Mouse (Mus musculus): ENCODE measurements around the gene Crb2. TPM values are rescaled to one million over a fixed set of nuclear protein-coding genes. Genes with fewer than 3 reads are reported as not detected.
A peak's percentile ranks its signal among the peaks of the same experiment; 100 is the strongest.

Crb2 gene
- total and polyA plus RNA-seq, 3 experiments, result 0.07 to 0.13 TPM; not detected in 1

- no peak overlapping the region for H3K27ac ChIP-seq (ENCODE audit: insufficient read depth, low read depth)
- H3K4me3 ChIP-seq (replicated peaks in 1 of 3; ENCODE audit: low read depth in 2 of 3, low read length in 2 of 3, poor library complexity in 1 of 3), result no peak overlapping the region
- no peak for DNase-seq (ENCODE audit: extremely low read depth)
- TF ChIP-seq USF2 (conservative IDR thresholded peaks at IDR 0.05; ENCODE audit: low read depth, low read length), result no peak
- TF ChIP-seq CHD1 (IDR thresholded peaks at IDR 0.05; ENCODE audit: low read depth, low read length), result no peak
- no peak for TF ChIP-seq ZMIZ1 (IDR thresholded peaks at IDR 0.05; ENCODE audit: low read depth, low read length)
- no peak for TF ChIP-seq MXI1 (IDR thresholded peaks at IDR 0.05; ENCODE audit: low read depth, low read length)
- TF ChIP-seq UBTF (IDR thresholded peaks at IDR 0.05; ENCODE audit: low read depth, low read length), result no peak
- TF ChIP-seq RAD21 (IDR thresholded peaks at IDR 0.05; ENCODE audit: low read depth, low read length), result no peak
- TF ChIP-seq MAFK (IDR thresholded peaks at IDR 0.05; ENCODE audit: insufficient replicate concordance, low read length), result no peak
- TF ChIP-seq MYC (IDR thresholded peaks at IDR 0.05; ENCODE audit: low read depth, low read length), result no peak
- TF ChIP-seq USF1 (IDR thresholded peaks at IDR 0.05; ENCODE audit: low read depth, low read length), result no peak
- TF ChIP-seq IRF4 (IDR thresholded peaks at IDR 0.05; ENCODE audit: low read depth, low read length), result no peak
- TF ChIP-seq GABPA (IDR thresholded peaks at IDR 0.05; ENCODE audit: insufficient replicate concordance, low read depth, low read length), result no peak
- no peak for TF ChIP-seq RCOR1 (conservative IDR thresholded peaks at IDR 0.05; ENCODE audit: low read depth, low read length)
- TF ChIP-seq ETS1 (conservative IDR thresholded peaks at IDR 0.05; ENCODE audit: low read depth, low read length), result no peak
- TF ChIP-seq CTCF (conservative IDR thresholded peaks at IDR 0.05 in 1 of 2, IDR thresholded peaks at IDR 0.05 in 1 of 2; ENCODE audit: low read depth in 2 of 2, low read length in 2 of 2), result no peak
- TF ChIP-seq EP300 (IDR thresholded peaks at IDR 0.05; ENCODE audit: low read length), result no peak
- peaks cover 4% of the 10 kb centered on the region for H3K9me3 ChIP-seq (replicated peaks; ENCODE audit: low read length)
- in situ Hi-C loops (cut with MboI; ENCODE audit: low pct_ligation_motif_present, low pct_unique_long_range_greater_than_20kb, low sequenced_read_pairs), result no loop called here
- no peak overlapping the region for H3K9ac ChIP-seq (ENCODE audit: insufficient read depth, low read depth)
- peaks cover 21 to 22% of the 10 kb centered on the region in 2 experiments for H3K4me1 ChIP-seq (ENCODE audit: control insufficient read depth in 1 of 2, insufficient read depth in 2 of 2)
- dilution Hi-C loops (cut with MboI; ENCODE audit: extremely low pct_ligation_motif_present, extremely low pct_unique_long_range_greater_than_20kb, low sequenced_read_pairs), result no loop called here
- no peak overlapping the region for H3K4me2 ChIP-seq (ENCODE audit: insufficient read depth, low read depth, poor library complexity, severe bottlenecking)
- H3K36me3 ChIP-seq (replicated peaks in 1 of 2; ENCODE audit: control insufficient read depth in 1 of 2, insufficient read depth in 1 of 2, low read length in 1 of 2), result no peaks in the 10 kb centered on the region
- H3K79me2 ChIP-seq (replicated peaks; ENCODE audit: control insufficient read depth, extremely low read depth, insufficient read depth, poor library complexity, severe bottlenecking), result no peaks in the 10 kb centered on the region
- H3K27me3 ChIP-seq (replicated peaks), result peaks cover 2% of the 10 kb centered on the region
These were observed 8.4 kb downstream of the Crb2 start for GRCm38 (mm10) chr2:37784473-37784872.

GRCm38 (mm10) chr2:37786461-37786860 is 10.4 kb downstream of the Crb2 start:
- dilution Hi-C loops (cut with MboI; ENCODE audit: extremely low pct_ligation_motif_present, extremely low pct_unique_long_range_greater_than_20kb, low sequenced_read_pairs), result no loop called here
- Histone ChIP-seq H3K4me3 (replicated peaks in 1 of 3; ENCODE audit: low read depth in 2 of 3, low read length in 2 of 3, poor library complexity in 1 of 3) (peak overlapping the region in 1 of 3 experiments; percentile 3), H3K4me1 (ENCODE audit: control insufficient read depth in 1 of 2, insufficient read depth in 2 of 2) (peaks cover 2 to 6% of the 10 kb centered on the region in 2 experiments), H3K9me3 (replicated peaks; ENCODE audit: low read length) (peaks cover 4% of the 10 kb centered on the region), H3K27ac (ENCODE audit: insufficient read depth, low read depth) (no peak overlapping the region), H3K79me2 (replicated peaks; ENCODE audit: control insufficient read depth, extremely low read depth, insufficient read depth, poor library complexity, severe bottlenecking) (no peaks in the 10 kb centered on the region), H3K4me2 (ENCODE audit: insufficient read depth, low read depth, poor library complexity, severe bottlenecking) (no peak overlapping the region), H3K36me3 (replicated peaks in 1 of 2; ENCODE audit: control insufficient read depth in 1 of 2, insufficient read depth in 1 of 2, low read length in 1 of 2) (no peaks in the 10 kb centered on the region), H3K27me3 (replicated peaks) (peaks cover 2% of the 10 kb centered on the region), H3K9ac (ENCODE audit: insufficient read depth, low read depth) (no peak overlapping the region)
- no peak for TF ChIP-seq ETS1 (conservative IDR thresholded peaks at IDR 0.05; ENCODE audit: low read depth, low read length)
- in situ Hi-C loops (cut with MboI; ENCODE audit: low pct_ligation_motif_present, low pct_unique_long_range_greater_than_20kb, low sequenced_read_pairs), result no loop called here
- DNase-seq (ENCODE audit: extremely low read depth), result no peak

All from CH12.LX (cell line).